Comparison of ENCODE assay signal across 8 mouse cellular contexts in the genomic region with DNA sequence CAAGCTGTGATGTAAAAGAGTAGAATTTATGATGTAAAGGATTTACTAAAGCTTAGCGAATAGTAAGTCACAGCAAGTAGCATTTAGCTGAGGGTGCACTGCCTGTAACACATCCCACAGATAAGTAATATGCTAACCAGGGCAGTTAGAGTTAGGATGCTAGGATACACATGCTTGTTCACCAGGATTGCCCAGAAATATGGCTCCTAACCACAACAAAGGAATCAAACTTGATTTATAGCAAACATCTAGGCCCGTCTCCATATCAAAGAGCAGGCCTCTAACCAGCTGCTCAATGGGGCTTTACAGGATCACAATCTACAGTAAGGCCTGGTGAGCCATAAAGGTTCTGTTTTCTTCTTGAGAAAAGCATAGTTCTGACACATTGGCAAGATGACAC. TPM values are rescaled to one million over a fixed set of nuclear protein-coding genes. Genes with fewer than 3 reads are reported as not detected.
A peak's percentile ranks its signal among the peaks of the same experiment; 100 is the strongest.
DNase-seq lines count a peak whose midpoint lies in the region; ATAC-seq lines count a peak whose summit lies in the region.
"Not testable (repeated sequence)": the region's sequence is repeated elsewhere in the genome, so short reads cannot be mapped to it uniquely, and the experiment has no call there.

No protein-coding gene starts in this region.

- 19% methylated on average over 2 of the region's 2 CpGs for WGBS in embryonic facial prominence, embryonic 14.5 days
- 25% methylated on average over 2 of the region's 2 CpGs for WGBS in heart, embryonic 11.5 days (ENCODE audit: insufficient replicate concordance)
- 8% methylated on average over 2 of the region's 2 CpGs for WGBS in intestine, embryonic 14.5 days
- WGBS in limb, embryonic 12.5 days = 3% methylated on average over 2 of the region's 2 CpGs
- WGBS in neural tube, embryonic 14.5 days = 3% methylated on average over 2 of the region's 2 CpGs

- H3K27me3 ChIP-seq in embryonic facial prominence, embryonic 14.5 days (replicated peaks; ENCODE audit: control insufficient read depth, insufficient read depth, low read length); heart, embryonic 11.5 days (ENCODE audit: control insufficient read depth, insufficient read depth, low read length); intestine, embryonic 14.5 days (replicated peaks; ENCODE audit: control insufficient read depth, insufficient read depth, low read length); limb, embryonic 12.5 days; neural tube, embryonic 14.5 days (ENCODE audit: control insufficient read depth, insufficient read depth, low read length): not testable (repeated sequence)

- peak; percentile 35 for DNase-seq in 3T3-L1 (ENCODE audit: low read depth, low spot score)
- peak; percentile 26 for DNase-seq in NIH3T3 (ENCODE audit: low read depth)
- DNase-seq in embryonic facial prominence, embryonic 14.5 days (ENCODE audit: low spot score); intestine, embryonic 14.5 days (ENCODE audit: low spot score): not testable (repeated sequence)

- peak overlapping the region; percentile 54 for H3K4me2 ChIP-seq in embryonic facial prominence, embryonic 14.5 days (ENCODE audit: low read depth, low read length)
- H3K4me2 ChIP-seq in heart, embryonic 11.5 days = peak overlapping the region; percentile 60
- H3K4me2 ChIP-seq in intestine, embryonic 14.5 days (ENCODE audit: low read length) = peak overlapping the region; percentile 49
- peak overlapping the region; percentile 59 for H3K4me2 ChIP-seq in limb, embryonic 12.5 days
- H3K4me2 ChIP-seq in neural tube, embryonic 14.5 days (ENCODE audit: low read depth, low read length) = peak overlapping the region; percentile 39

- not testable (repeated sequence) for H3K4me1 ChIP-seq in embryonic facial prominence, embryonic 14.5 days (ENCODE audit: control insufficient read depth, insufficient read depth, low read length); heart, embryonic 11.5 days (ENCODE audit: control insufficient read depth, insufficient read depth, low read length); intestine, embryonic 14.5 days (replicated peaks; ENCODE audit: control insufficient read depth, insufficient read depth, low read length); limb, embryonic 12.5 days (replicated peaks); neural tube, embryonic 14.5 days (ENCODE audit: control insufficient read depth, insufficient read depth, low read length)

- ATAC-seq in embryonic facial prominence, embryonic 14.5 days (ENCODE audit: low read depth); heart, embryonic 11.5 days (replicated peaks; ENCODE audit: insufficient number of reproducible peaks, low FRiP score, low TSS enrichment); intestine, embryonic 14.5 days (replicated peaks; ENCODE audit: low FRiP score, low TSS enrichment, low read depth); limb, embryonic 12.5 days (ENCODE audit: insufficient number of reproducible peaks, insufficient read depth, low FRiP score, low TSS enrichment, low read depth); neural tube, embryonic 14.5 days (ENCODE audit: low read depth): not testable (repeated sequence)
- ATAC-seq in megakaryocyte, adult 5-6 weeks (ENCODE audit: poor library complexity, severe bottlenecking) = 0 out of 2 replicates have a peak, but pooled peaks have one; percentile 3

- not testable (repeated sequence) for H3K36me3 ChIP-seq in embryonic facial prominence, embryonic 14.5 days (ENCODE audit: control insufficient read depth, insufficient read depth, low read length); heart, embryonic 11.5 days (ENCODE audit: control insufficient read depth, insufficient read depth, low read length); intestine, embryonic 14.5 days (ENCODE audit: control insufficient read depth, insufficient read depth, low read length); limb, embryonic 12.5 days; neural tube, embryonic 14.5 days (ENCODE audit: control insufficient read depth, insufficient read depth, low read length)

- H3K27ac ChIP-seq in embryonic facial prominence, embryonic 14.5 days (replicated peaks; ENCODE audit: low read depth, low read length); heart, embryonic 11.5 days (ENCODE audit: low read depth, low read length); intestine, embryonic 14.5 days (ENCODE audit: low read depth); limb, embryonic 12.5 days; neural tube, embryonic 14.5 days (ENCODE audit: low read depth, low read length): not testable (repeated sequence)

- H3K9me3 ChIP-seq in embryonic facial prominence, embryonic 14.5 days (ENCODE audit: control insufficient read depth, low read length); heart, embryonic 11.5 days (replicated peaks; ENCODE audit: control insufficient read depth, low read length); intestine, embryonic 14.5 days (ENCODE audit: control insufficient read depth, low read length); limb, embryonic 12.5 days; neural tube, embryonic 14.5 days (ENCODE audit: control insufficient read depth, low read length): not testable (repeated sequence)

- H3K4me3 ChIP-seq in embryonic facial prominence, embryonic 14.5 days (ENCODE audit: low read depth, low read length) = peak overlapping the region; percentile 50
- H3K4me3 ChIP-seq in heart, embryonic 11.5 days (ENCODE audit: low read depth, low read length) = peak overlapping the region; percentile 53
- H3K4me3 ChIP-seq in intestine, embryonic 14.5 days (ENCODE audit: low read depth, low read length) = peak overlapping the region; percentile 49
- H3K4me3 ChIP-seq in limb, embryonic 12.5 days (replicated peaks) = peak overlapping the region; percentile 53
- H3K4me3 ChIP-seq in neural tube, embryonic 14.5 days (ENCODE audit: low read depth, low read length) = peak overlapping the region; percentile 41

- peak overlapping the region; percentile 63 for H3K9ac ChIP-seq in embryonic facial prominence, embryonic 14.5 days (ENCODE audit: low read depth, low read length)
- peak overlapping the region; percentile 70; the same call in 1 of the 2 replicates for H3K9ac ChIP-seq in heart, embryonic 11.5 days (ENCODE audit: low read depth, low read length)
- peak overlapping the region; percentile 47 for H3K9ac ChIP-seq in intestine, embryonic 14.5 days (ENCODE audit: low read length)
- peak overlapping the region; percentile 57 for H3K9ac ChIP-seq in limb, embryonic 12.5 days (replicated peaks)
- peak overlapping the region; percentile 46; the same call in 1 of the 2 replicates for H3K9ac ChIP-seq in neural tube, embryonic 14.5 days (replicated peaks; ENCODE audit: low read depth, low read length)

RNA-seq across cellular contexts. Expression of a gene that starts 0.9 kb away (rescaled TPM):
- polyA plus RNA-seq in embryonic facial prominence, embryonic 14.5 days (2014; fragmentation: Nextera tagmentation; extraction: Ambion mirVana) = 0.57 and 0.81 TPM in 2 replicates
- polyA plus RNA-seq in heart, embryonic 11.5 days (2014; fragmentation: Nextera tagmentation; extraction: Ambion mirVana) = 0.44 and 0.62 TPM in 2 replicates
- 0.58 and 0.82 TPM in 2 replicates for polyA plus RNA-seq in intestine, embryonic 14.5 days (2014; fragmentation: Nextera tagmentation; extraction: Ambion mirVana)
- polyA plus RNA-seq in limb, embryonic 12.5 days (2016; fragmentation: Nextera tagmentation; extraction: Ambion mirVana) = 0.72 and 0.89 TPM in 2 replicates
- total RNA-seq in megakaryocyte, adult 5-6 weeks (2015) = 7.4 and 15.5 TPM in 2 replicates
- 28.0 and 31.8 TPM in 2 replicates for total RNA-seq in megakaryocyte, adult 5-6 weeks (2017)
- 0.59 and 0.76 TPM in 2 replicates for polyA plus RNA-seq in neural tube, embryonic 14.5 days (2014; fragmentation: Nextera tagmentation; extraction: Ambion mirVana)
